In genomic region chr5:146232056-146232675, GRCm38 (mm10) we compare ENCODE assay signal across 9 mouse cellular contexts. TPM values are rescaled to one million over a fixed set of nuclear protein-coding genes. Genes with fewer than 3 reads are reported as not detected.
DNase-seq lines count a peak whose midpoint lies in the region; ATAC-seq and TF ChIP-seq lines count a peak whose summit lies in the region.
"Had no signal": no experiment of that assay in that cellular context is flagged by ENCODE, and none has a peak within 500 bp of the region (broad histone marks: within the 10 kb centered on the region; RNA-seq: fewer than 3 reads in every experiment).

No protein-coding gene starts in this region.

- no peak for TF ChIP-seq CTCF in heart, adult 2 months (IDR thresholded peaks at IDR 0.05)
- TF ChIP-seq CTCF in C2C12 (IDR thresholded peaks at IDR 0.05; ENCODE audit: control insufficient read depth, insufficient read depth, insufficient read length) = no peak

- no peak for TF ChIP-seq POLR2A in heart, adult 2 months (IDR thresholded peaks at IDR 0.05; ENCODE audit: insufficient read depth, low read depth, low read length)

- no peak for ATAC-seq in forebrain, embryonic 16.5 days
- ATAC-seq in liver, embryonic 16.5 days (ENCODE audit: low read depth) = no peak

- H3K4me1 ChIP-seq in heart, adult 2 months (ENCODE audit: control insufficient read depth, insufficient read depth, low read length) = peaks cover 7% of the 10 kb centered on the region
- H3K4me1 ChIP-seq in forebrain, embryonic 16.5 days (replicated peaks; ENCODE audit: control insufficient read depth, insufficient read depth, low read length) = peaks cover 17% of the 10 kb centered on the region
- peaks cover 34% of the 10 kb centered on the region for H3K4me1 ChIP-seq in liver, embryonic 16.5 days (ENCODE audit: control insufficient read depth, low read depth, low read length)

- no peaks in the 10 kb centered on the region for H3K27me3 ChIP-seq in heart, adult 2 months (ENCODE audit: control insufficient read depth, insufficient read depth, low read length)
- no peaks in the 10 kb centered on the region for H3K27me3 ChIP-seq in C2C12 (ENCODE audit: control insufficient read depth, insufficient read depth, insufficient read length)
- H3K27me3 ChIP-seq in forebrain, embryonic 16.5 days (replicated peaks; ENCODE audit: control insufficient read depth, insufficient read depth, low read length) = no peaks in the 10 kb centered on the region
- H3K27me3 ChIP-seq in liver, embryonic 16.5 days (ENCODE audit: control insufficient read depth, insufficient read depth, low read depth, low read length) = no peaks in the 10 kb centered on the region

- H3K79me2 ChIP-seq in heart, adult 2 months (replicated peaks; ENCODE audit: control insufficient read depth, insufficient read depth, low read length) = peaks cover 7% of the 10 kb centered on the region
- H3K79me2 ChIP-seq in C2C12 (ENCODE audit: control insufficient read depth, insufficient read depth) = peaks cover 61% of the 10 kb centered on the region

- peaks cover 12% of the 10 kb centered on the region for H3K36me3 ChIP-seq in heart, adult 2 months (ENCODE audit: control insufficient read depth, insufficient read depth, low read length)
- peaks cover 5% of the 10 kb centered on the region for H3K36me3 ChIP-seq in C2C12 (ENCODE audit: control insufficient read depth, insufficient read depth)
- no peaks in the 10 kb centered on the region for H3K36me3 ChIP-seq in forebrain, embryonic 16.5 days (ENCODE audit: control insufficient read depth, insufficient read depth)
- no peaks in the 10 kb centered on the region for H3K36me3 ChIP-seq in liver, embryonic 16.5 days (ENCODE audit: control insufficient read depth, insufficient read depth)

- no peak for DNase-seq in heart, adult 2 months
- DNase-seq in heart, postnatal 14 days = no peak
- no peak for DNase-seq in cerebellum, adult 11 months
- DNase-seq in left cerebral cortex, postnatal 4 days = no peak
- DNase-seq in cerebellum, postnatal 14 days = no peak

- no peak for TF ChIP-seq EP300 in heart, adult 2 months (IDR thresholded peaks at IDR 0.05; ENCODE audit: insufficient read depth, low read depth, low read length)

- peak overlapping the region; percentile 72 for H3K4me2 ChIP-seq in forebrain, embryonic 16.5 days (ENCODE audit: low read length)
- peak overlapping the region; percentile 64 for H3K4me2 ChIP-seq in liver, embryonic 16.5 days (ENCODE audit: low read depth, low read length)

- no peaks in the 10 kb centered on the region for H3K9me3 ChIP-seq in forebrain, embryonic 16.5 days (ENCODE audit: control insufficient read depth, low read length)
- H3K9me3 ChIP-seq in liver, embryonic 16.5 days (replicated peaks; ENCODE audit: control insufficient read depth, low read length) = no peaks in the 10 kb centered on the region

- peak overlapping the region; percentile 93 for H3K27ac ChIP-seq in heart, adult 2 months
- H3K27ac ChIP-seq in forebrain, embryonic 16.5 days (ENCODE audit: low read length) = no peak overlapping the region
- peak overlapping the region; percentile 98 for H3K27ac ChIP-seq in liver, embryonic 16.5 days (ENCODE audit: low read length)

- WGBS in heart, adult 2 months = 10% methylated on average over 6 of the region's 6 CpGs
- WGBS in forebrain, embryonic 16.5 days = 28% methylated on average over 6 of the region's 6 CpGs
- WGBS in liver, embryonic 16.5 days (ENCODE audit: insufficient replicate concordance) = 30% methylated on average over 6 of the region's 6 CpGs

- no peak overlapping the region for H3ac ChIP-seq in C2C12 (ENCODE audit: control insufficient read depth, insufficient read length, low read depth)

- peak overlapping the region; percentile 93; the same call in 1 of the 2 replicates for H3K9ac ChIP-seq in heart, adult 2 months (ENCODE audit: low read depth, low read length)
- H3K9ac ChIP-seq in forebrain, embryonic 16.5 days (replicated peaks; ENCODE audit: low read depth, low read length) = peak overlapping the region; percentile 86
- H3K9ac ChIP-seq in liver, embryonic 16.5 days (ENCODE audit: low read depth, low read length) = peak overlapping the region; percentile 94

- H3K79me3 ChIP-seq in C2C12 (ENCODE audit: low read depth) = peaks cover 57% of the 10 kb centered on the region

- H3K4me3 ChIP-seq in heart, adult 2 months = peak overlapping the region; percentile 68
- H3K4me3 ChIP-seq in C2C12 (ENCODE audit: insufficient read depth, poor library complexity, severe bottlenecking) = peak overlapping the region; percentile 60
- H3K4me3 ChIP-seq in forebrain, embryonic 16.5 days (replicated peaks; ENCODE audit: low read length) = peak overlapping the region; percentile 81
- peak overlapping the region; percentile 93 for H3K4me3 ChIP-seq in liver, embryonic 16.5 days (ENCODE audit: low read depth, low read length)

- intact Hi-C loops in heart, adult 2 months (cut with DNase I) = loop anchor here (5.0 kb wide), 1 partner anchor 55 kb away; no protein-coding TSS in a partner anchor
- intact Hi-C loops in heart, postnatal 14 days (cut with DNase I) = loop anchor here (10.0 kb wide), 1 partner anchor 53 kb away; no protein-coding TSS in a partner anchor
- intact Hi-C loops in left cerebral cortex, postnatal 4 days (cut with DNase I) = loop anchor here (10.0 kb wide), 1 partner anchor 53 kb away; no protein-coding TSS in a partner anchor

TF ChIP-seq in C2C12, 6 proteins besides CTCF, POLR2A, EP300 and RAD21:
- TF ChIP-seq CEBPB (IDR thresholded peaks at IDR 0.05; ENCODE audit: low read depth) = no peak
- TF ChIP-seq FOSL1 (IDR thresholded peaks at IDR 0.05; ENCODE audit: insufficient read depth, low read length, poor library complexity, severe bottlenecking) = no peak
- no peak for TF ChIP-seq MYOG (IDR thresholded peaks at IDR 0.05; ENCODE audit: control insufficient read depth, extremely low read depth, insufficient read length)
- TF ChIP-seq USF1 (IDR thresholded peaks at IDR 0.05; ENCODE audit: low read depth) = no peak
- TF ChIP-seq MYOD1 (IDR thresholded peaks at IDR 0.05; ENCODE audit: control insufficient read depth, insufficient read length, low read depth) = no peak
- TF ChIP-seq MAX (IDR thresholded peaks at IDR 0.05) = no peak

RNA-seq across cellular contexts. Expression of gene Cdk8, which starts 1.1 kb away (rescaled TPM):
- total RNA-seq in heart, adult 2 months (2021) = 10 to 100 TPM; 15.5 to 15.6 TPM
- polyA plus RNA-seq in heart, adult 2 months (2012; rRNA removed) = 15.0 and 18.8 TPM in 2 replicates
- 10 to 100 TPM; 21.7 to 24.1 TPM for total RNA-seq in heart, postnatal 14 days (2021)
- polyA plus RNA-seq in C2C12 (2012; fragmentation: generic; extraction: Trizol) = 19.5 TPM
- polyA plus RNA-seq in forebrain, embryonic 16.5 days (2015; fragmentation: Nextera tagmentation; extraction: Ambion mirVana) = 16.3 and 18.0 TPM in 2 replicates
- 11.5 and 11.8 TPM in 2 replicates for polyA plus RNA-seq in liver, embryonic 16.5 days (2015; fragmentation: Nextera tagmentation; extraction: Ambion mirVana)
- 10 to 100 TPM; 56.0 to 57.1 TPM for total RNA-seq in left cerebral cortex, postnatal 4 days (2021)

RNA-seq across cellular contexts. Expression of gene Rnf6, which starts 10.8 kb away (rescaled TPM):
- 10 to 100 TPM; 40.6 to 43.1 TPM for total RNA-seq in heart, adult 2 months (2021)
- polyA plus RNA-seq in heart, adult 2 months (2012; rRNA removed) = 15.6 and 24.8 TPM in 2 replicates
- 10 to 100 TPM; 42.1 to 42.3 TPM for total RNA-seq in heart, postnatal 14 days (2021)
- 14.7 TPM for polyA plus RNA-seq in C2C12 (2012; fragmentation: generic; extraction: Trizol)
- 32.2 and 33.2 TPM in 2 replicates for polyA plus RNA-seq in forebrain, embryonic 16.5 days (2015; fragmentation: Nextera tagmentation; extraction: Ambion mirVana)
- polyA plus RNA-seq in liver, embryonic 16.5 days (2015; fragmentation: Nextera tagmentation; extraction: Ambion mirVana) = 28.0 and 30.9 TPM in 2 replicates
- total RNA-seq in left cerebral cortex, postnatal 4 days (2021) = 10 to 100 TPM; 22.8 to 24.1 TPM

RNA-seq across cellular contexts. Expression of gene 1700001J03Rik, which starts 47.1 kb away (rescaled TPM):
- under 1 TPM in 1 of 2 experiments, not detected in 1; 0.55 TPM for total RNA-seq in heart, adult 2 months (2021)
- 0.68 and 0.88 TPM in 2 replicates for polyA plus RNA-seq in heart, adult 2 months (2012; rRNA removed)
- under 1 TPM in 1 of 2 experiments, not detected in 1; 0.65 TPM for total RNA-seq in heart, postnatal 14 days (2021)
- not detected for polyA plus RNA-seq in C2C12 (2012; fragmentation: generic; extraction: Trizol)
- not detected in 2 replicates for polyA plus RNA-seq in forebrain, embryonic 16.5 days (2015; fragmentation: Nextera tagmentation; extraction: Ambion mirVana)
- not detected in 2 replicates for polyA plus RNA-seq in liver, embryonic 16.5 days (2015; fragmentation: Nextera tagmentation; extraction: Ambion mirVana)
- 1 to 10 TPM in 1 of 2 experiments, not detected in 1; 1.1 TPM for total RNA-seq in left cerebral cortex, postnatal 4 days (2021)
- total RNA-seq: neutrophil, adult 5-6 weeks had no signal
